Mouse (Mus musculus) effector memory CD4-positive, alpha-beta T cell, adult 5 months (primary cell): ENCODE data around the gene C2. TPM values are rescaled to one million over a fixed set of nuclear protein-coding genes. Genes with fewer than 3 reads are reported as not detected.

Experiments used
- polyA plus RNA-seq: library from polyadenylated mRNA; unstranded; fragments of 100-300 nt; shearing (Covaris generic); gene quantifications from one replicate; pipeline ENCODE4 v1.2.1, GENCODE M21; 2017

C2 gene
- 1.2 TPM for polyA plus RNA-seq

DNA sequence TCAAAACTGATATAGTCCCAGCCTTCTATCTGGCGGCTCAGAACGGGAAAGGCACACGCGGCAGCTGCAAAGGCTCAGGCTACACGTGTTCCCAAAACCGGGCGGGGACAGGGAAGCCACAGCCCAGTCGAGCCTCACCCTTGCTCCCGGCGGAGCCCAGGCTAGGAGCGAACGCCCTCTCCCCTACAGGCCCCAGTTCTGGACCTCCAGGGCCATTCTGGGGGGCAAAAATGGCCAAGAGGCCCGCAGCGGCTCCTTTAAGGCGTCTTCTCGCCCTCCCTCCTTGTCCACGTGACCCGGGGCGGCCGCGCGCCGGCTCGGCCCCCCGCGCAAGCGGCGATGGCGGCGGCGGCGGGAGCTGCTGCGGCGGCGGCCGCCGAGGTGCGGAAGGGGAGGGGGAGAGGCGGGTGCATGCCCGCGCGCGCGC, at the start of gene C2, which contains the start of gene Ehmt2:
Gene C2, minus strand, starts transcription at position 106 of the 427 bp plus-strand sequence.
Gene Ehmt2, plus strand, starts transcription at position 310 of the 427 bp plus-strand sequence.

DNA sequence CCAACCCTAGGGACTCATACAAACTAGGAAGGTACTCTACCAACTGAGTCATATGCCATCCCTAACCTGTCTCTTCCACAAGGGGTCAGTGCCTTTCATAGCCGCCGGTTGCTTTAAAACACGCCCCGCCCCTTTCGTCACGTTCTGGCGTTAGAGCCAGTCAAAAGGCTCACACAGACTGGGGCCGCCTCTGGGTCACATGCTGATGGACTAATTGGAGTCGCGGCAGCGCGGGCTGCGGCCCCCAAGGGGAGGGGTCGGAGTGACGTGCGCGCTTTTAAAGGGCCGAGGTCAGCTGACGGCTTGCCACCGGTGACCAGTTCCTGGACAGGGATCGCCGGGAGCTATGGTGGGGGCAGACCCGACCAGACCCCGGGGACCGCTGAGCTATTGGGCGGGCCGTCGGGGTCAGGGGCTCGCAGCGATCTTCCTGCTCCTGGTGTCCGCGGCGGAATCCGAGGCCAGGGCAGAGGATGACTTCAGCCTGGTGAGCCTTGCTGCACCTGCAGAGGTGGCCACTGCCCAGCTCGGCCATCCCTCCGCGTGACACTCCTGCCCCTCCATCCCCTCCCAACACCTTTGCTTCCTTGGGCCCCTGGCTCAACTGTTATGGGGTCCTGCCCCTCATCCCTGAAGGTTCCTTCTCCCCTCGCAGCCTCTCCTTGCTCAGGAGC, 33.1 kb upstream of the C2 start, which contains the start of gene Neu1:
Gene Neu1, plus strand, starts transcription at position 193 of the 674 bp plus-strand sequence.

DNA sequence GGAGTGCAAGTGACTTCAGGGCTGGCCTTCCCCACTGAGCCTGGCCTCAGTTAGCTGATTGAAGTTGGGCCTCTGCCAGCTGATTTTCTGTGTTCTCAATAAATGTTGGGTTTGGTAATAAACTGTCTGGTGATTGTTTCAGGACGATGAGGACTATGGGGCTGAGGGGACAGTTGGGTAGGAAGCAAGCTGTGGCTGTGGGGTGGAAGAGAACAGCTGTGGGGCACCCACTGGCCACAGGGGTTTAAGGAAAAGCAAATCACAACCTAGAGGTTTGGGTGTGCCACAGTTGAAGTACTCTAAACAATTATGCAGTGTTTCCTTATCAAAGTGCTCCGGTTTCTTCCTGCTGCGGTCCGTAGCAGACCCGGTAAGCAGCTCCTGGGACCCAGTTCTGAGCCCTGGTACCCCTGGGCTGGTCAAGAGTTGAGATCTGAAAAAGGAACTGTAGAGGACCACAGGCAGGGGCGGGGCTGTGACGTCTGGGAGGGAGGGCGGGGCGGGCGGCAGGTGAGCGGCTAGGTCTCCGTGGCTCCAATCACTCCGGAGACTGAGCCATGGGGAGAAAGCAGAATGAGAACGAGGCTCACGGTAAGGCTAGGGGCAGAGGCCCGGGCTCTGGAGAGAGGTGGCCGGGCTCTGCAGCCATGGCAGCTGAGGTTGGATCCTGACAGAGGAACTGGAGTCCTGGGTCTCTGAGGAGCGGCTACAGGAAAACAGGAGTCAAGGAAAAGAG, 16.0 kb upstream of the C2 start, which contains the start of gene Slc44a4:
Gene Slc44a4, plus strand, starts transcription at position 537 of the 736 bp plus-strand sequence.

GRCm38 (mm10) chr17:34881683-34882310, 16.3 kb downstream of the C2 start, which contains the start of gene Gm20547:
TSS of gene Gm20547 (minus strand) at chr17:34882042.

DNA sequence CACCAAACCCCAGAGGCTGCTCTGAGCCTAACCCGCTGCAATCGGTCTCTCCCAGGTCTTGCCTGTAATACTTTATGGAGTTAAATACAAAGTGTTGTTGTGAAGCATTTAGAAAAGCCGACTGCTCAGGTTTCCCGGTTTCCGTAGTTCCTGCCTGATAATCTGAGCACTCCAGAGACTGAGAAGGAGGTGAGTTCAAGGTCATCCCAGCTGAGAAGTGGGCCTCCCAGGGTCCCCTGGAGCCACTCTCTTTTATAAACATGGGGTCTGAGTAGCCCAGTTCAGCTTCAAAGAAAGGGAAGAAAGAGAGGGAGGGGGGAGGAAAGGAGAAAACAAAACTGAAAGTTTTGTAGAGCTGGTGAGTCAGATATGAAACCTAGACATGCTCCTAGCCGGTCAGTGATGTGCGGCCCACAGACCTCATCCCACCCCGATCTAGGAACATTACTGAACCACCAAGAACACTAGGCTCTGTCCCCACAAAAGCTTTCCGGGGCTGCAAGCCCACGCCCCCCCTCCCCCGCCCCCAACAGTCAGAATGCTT, 18.7 kb downstream of the C2 start, which contains the start of gene Zbtb12:
Gene Zbtb12, plus strand, starts transcription at position 148 of the 544 bp plus-strand sequence.

GRCm38 (mm10) chr17:34862416-34863081, 35.5 kb downstream of the C2 start, which contains the start of gene Cfb:
TSS of gene Cfb (minus strand) at chr17:34862518.

GRCm38 (mm10) chr17:34849722-34850516, 48.1 kb downstream of the C2 start, which contains the start of the genes Skiv2l and Nelfe:
TSS of gene Skiv2l (minus strand) at chr17:34850210.
TSS of gene Nelfe (plus strand) at chr17:34850391.

GRCm38 (mm10) chr17:34836856-34837221, 61.2 kb downstream of the C2 start, which contains the start of the genes Stk19 and Dxo:
TSS of gene Stk19 (minus strand) at chr17:34836945.
TSS of gene Dxo (plus strand) at chr17:34837019.

Other genes with a start within 250 kb of the C2 start
- gene Tnxb, start 227.7 kb downstream of the C2 start, polyA plus RNA-seq: not detected
- not detected for gene C4b, start 154.4 kb downstream of the C2 start, polyA plus RNA-seq
- gene Cyp21a1, start 93.7 kb downstream of the C2 start, polyA plus RNA-seq: not detected
- 25.8 TPM for gene Stk19, start 61.3 kb downstream of the C2 start, polyA plus RNA-seq
- gene Dxo, start 61.2 kb downstream of the C2 start, polyA plus RNA-seq: 123 TPM
- gene Skiv2l, start 48.1 kb downstream of the C2 start, polyA plus RNA-seq: 128 TPM
- 49.5 TPM for gene Nelfe, start 47.9 kb downstream of the C2 start, polyA plus RNA-seq
- gene Cfb, start 35.7 kb downstream of the C2 start, polyA plus RNA-seq: not detected
- gene Zbtb12, start 18.8 kb downstream of the C2 start, polyA plus RNA-seq: 0.21 TPM
- gene Gm20547, start 16.2 kb downstream of the C2 start, polyA plus RNA-seq: not detected
- gene Ehmt2, start 204 bp upstream of the C2 start, polyA plus RNA-seq: 57.8 TPM
- gene Slc44a4, start 16.2 kb upstream of the C2 start, polyA plus RNA-seq: not detected
- 74.6 TPM for gene Neu1, start 33.0 kb upstream of the C2 start, polyA plus RNA-seq
- gene Hspa1b, start 61.0 kb upstream of the C2 start, polyA plus RNA-seq: 2,452 TPM
- gene Gm20481, start 71.6 kb upstream of the C2 start, polyA plus RNA-seq: 125 TPM
- 1,550 TPM for gene Hspa1a, start 73.9 kb upstream of the C2 start, polyA plus RNA-seq
- not detected for gene Hspa1l, start 74.4 kb upstream of the C2 start, polyA plus RNA-seq
- 47.6 TPM for gene Lsm2, start 83.6 kb upstream of the C2 start, polyA plus RNA-seq
- gene Vars, start 102.7 kb upstream of the C2 start, polyA plus RNA-seq: 182 TPM
- 0.10 TPM for gene Vwa7, start 118.3 kb upstream of the C2 start, polyA plus RNA-seq
- not detected for gene Sapcd1, start 129.8 kb upstream of the C2 start, polyA plus RNA-seq
- gene Msh5, start 148.5 kb upstream of the C2 start, polyA plus RNA-seq: 2.2 TPM
- gene Clic1, start 151.7 kb upstream of the C2 start, polyA plus RNA-seq: 305 TPM
- gene Ddah2, start 160.8 kb upstream of the C2 start, polyA plus RNA-seq: 1.00 TPM
- not detected for gene Ly6g6c, start 167.1 kb upstream of the C2 start, polyA plus RNA-seq
- not detected for gene Mpig6b, start 167.9 kb upstream of the C2 start, polyA plus RNA-seq
- gene Ly6g6e, start 178.6 kb upstream of the C2 start, polyA plus RNA-seq: not detected
- not detected for gene Ly6g6d, start 179.8 kb upstream of the C2 start, polyA plus RNA-seq
- gene Ly6g6f, start 187.3 kb upstream of the C2 start, polyA plus RNA-seq: not detected
- gene Abhd16a, start 191.0 kb upstream of the C2 start, polyA plus RNA-seq: 88.6 TPM
- gene Ly6g5c, start 210.0 kb upstream of the C2 start, polyA plus RNA-seq: not detected
- gene Ly6g5b, start 217.2 kb upstream of the C2 start, polyA plus RNA-seq: 2.1 TPM
- 43.9 TPM for gene Gpank1, start 223.2 kb upstream of the C2 start, polyA plus RNA-seq
- gene Csnk2b, start 223.8 kb upstream of the C2 start, polyA plus RNA-seq: 190 TPM
- gene D17H6S53E, start 228.1 kb upstream of the C2 start, polyA plus RNA-seq: 0.75 TPM
- gene Apom, start 233.8 kb upstream of the C2 start, polyA plus RNA-seq: not detected
- 75.1 TPM for gene Bag6, start 236.9 kb upstream of the C2 start, polyA plus RNA-seq